Mouse (Mus musculus): ENCODE data around the gene Fryl. TPM values are rescaled to one million over a fixed set of nuclear protein-coding genes. Genes with fewer than 3 reads are reported as not detected.
A peak's percentile ranks its signal among the peaks of the same experiment; 100 is the strongest.
"Not testable (repeated sequence)": the region's sequence is repeated elsewhere in the genome, so short reads cannot be mapped to it uniquely, and the experiment has no call there.

The Fryl gene
- polyA plus RNA-seq, 1 experiment from 2014 or later, result 38.7 TPM

GRCm38 (mm10) chr5:73008230-73008629 lies 248.2 kb downstream of the Fryl start:
- H3K4me2 ChIP-seq; H3K36me3 ChIP-seq; H3K9ac ChIP-seq; H3K4me3 ChIP-seq; ATAC-seq (ENCODE audit: insufficient number of reproducible peaks, low FRiP score); H3K27ac ChIP-seq (ENCODE audit: poor library complexity, severe bottlenecking); H3K9me3 ChIP-seq (replicated peaks): not testable (repeated sequence)
- Histone ChIP-seq H3K4me1 (replicated peaks) (peaks cover 11% of the 10 kb centered on the region), H3K27me3 (replicated peaks) (peaks cover 71% of the 10 kb centered on the region)
- 29% methylated on average over 8 of the region's 8 CpGs for WGBS

GRCm38 (mm10) chr5:73007582-73007959 lies 248.8 kb downstream of the Fryl start:
- 39% methylated on average over 5 of the region's 5 CpGs for WGBS
- H3K4me3 ChIP-seq, result peak overlapping the region; percentile 49; the same call in 1 of the 2 replicates
- H3K9me3 ChIP-seq (replicated peaks), result no peaks in the 10 kb centered on the region
- H3K27me3 ChIP-seq (replicated peaks), result peaks cover 64% of the 10 kb centered on the region
- no peaks in the 10 kb centered on the region for H3K36me3 ChIP-seq
- ATAC-seq (ENCODE audit: insufficient number of reproducible peaks, low FRiP score), result no peak
- peaks cover 9% of the 10 kb centered on the region for H3K4me1 ChIP-seq (replicated peaks)
- peak overlapping the region; percentile 94 for H3K4me2 ChIP-seq
- no peak overlapping the region for H3K27ac ChIP-seq (ENCODE audit: poor library complexity, severe bottlenecking)
- H3K9ac ChIP-seq, result no peak overlapping the region

- peaks cover 60% of the 10 kb centered on the region for H3K27me3 ChIP-seq (replicated peaks)
- no peaks in the 10 kb centered on the region for H3K9me3 ChIP-seq (replicated peaks)
- 8% methylated on average over 65 of the region's 65 CpGs for WGBS
- H3K4me3 ChIP-seq, result peak within 1 kb of the TSS; percentile 49
- no peak within 1 kb of the TSS for H3K27ac ChIP-seq (ENCODE audit: poor library complexity, severe bottlenecking)
- H3K9ac ChIP-seq, result peak within 1 kb of the TSS; percentile 67
- H3K4me1 ChIP-seq (replicated peaks), result peaks cover 9% of the 10 kb centered on the region
- 0 out of 2 replicates have a peak, but pooled peaks have one; percentile 48 for ATAC-seq (ENCODE audit: insufficient number of reproducible peaks, low FRiP score)
- no peaks in the 10 kb centered on the region for H3K36me3 ChIP-seq
- peak within 1 kb of the TSS; percentile 94 for H3K4me2 ChIP-seq
Observed at GRCm38 (mm10) chr5:73006784-73007581, 249.4 kb downstream of the Fryl start, which contains the start of gene Slc10a4. Gene Slc10a4, plus strand, starts transcription at chr5:73006883.

- Histone ChIP-seq H3K4me1 (replicated peaks) (peaks cover 9% of the 10 kb centered on the region), H3K9me3 (replicated peaks) (no peaks in the 10 kb centered on the region), H3K27me3 (replicated peaks) (peaks cover 51% of the 10 kb centered on the region), H3K4me3 (no peak overlapping the region), H3K9ac (no peak overlapping the region), H3K27ac (ENCODE audit: poor library complexity, severe bottlenecking) (no peak overlapping the region), H3K36me3 (no peaks in the 10 kb centered on the region), H3K4me2 (no peak overlapping the region)
- ATAC-seq (ENCODE audit: insufficient number of reproducible peaks, low FRiP score), result no peak
- WGBS, result 89% methylated on average over 5 of the region's 5 CpGs
Observed at GRCm38 (mm10) chr5:73004046-73004445, 252.4 kb downstream of the Fryl start.

- not testable (repeated sequence) for H3K27ac ChIP-seq (ENCODE audit: poor library complexity, severe bottlenecking); H3K4me2 ChIP-seq; H3K4me1 ChIP-seq (replicated peaks); H3K27me3 ChIP-seq (replicated peaks); ATAC-seq (ENCODE audit: insufficient number of reproducible peaks, low FRiP score); H3K36me3 ChIP-seq; H3K4me3 ChIP-seq; H3K9me3 ChIP-seq (replicated peaks); H3K9ac ChIP-seq
- WGBS, result 89% methylated on average over 1 of the region's 1 CpGs
Observed at GRCm38 (mm10) chr5:72998546-72998945, 257.9 kb downstream of the Fryl start.

- WGBS, result 37% methylated on average over 10 of the region's 10 CpGs
- H3K9me3 ChIP-seq (replicated peaks), result no peaks in the 10 kb centered on the region
- no peak overlapping the region for H3K9ac ChIP-seq
- no peak for ATAC-seq (ENCODE audit: insufficient number of reproducible peaks, low FRiP score)
- H3K4me2 ChIP-seq, result peak overlapping the region; percentile 2; the same call in 1 of the 2 replicates
- peaks cover 1% of the 10 kb centered on the region for H3K4me1 ChIP-seq (replicated peaks)
- no peak overlapping the region for H3K27ac ChIP-seq (ENCODE audit: poor library complexity, severe bottlenecking)
- no peaks in the 10 kb centered on the region for H3K27me3 ChIP-seq (replicated peaks)
- no peaks in the 10 kb centered on the region for H3K36me3 ChIP-seq
- H3K4me3 ChIP-seq, result no peak overlapping the region
Observed at GRCm38 (mm10) chr5:72995379-72995778, 261.0 kb downstream of the Fryl start.

- no peaks in the 10 kb centered on the region for H3K27me3 ChIP-seq (replicated peaks)
- WGBS, result 66% methylated on average over 2 of the region's 2 CpGs
- H3K4me1 ChIP-seq (replicated peaks), result peaks cover 6% of the 10 kb centered on the region
- H3K36me3 ChIP-seq, result no peaks in the 10 kb centered on the region
- no peak overlapping the region for H3K4me2 ChIP-seq
- no peaks in the 10 kb centered on the region for H3K9me3 ChIP-seq (replicated peaks)
- no peak overlapping the region for H3K27ac ChIP-seq (ENCODE audit: poor library complexity, severe bottlenecking)
- H3K4me3 ChIP-seq, result no peak overlapping the region
- ATAC-seq (ENCODE audit: insufficient number of reproducible peaks, low FRiP score), result no peak
- H3K9ac ChIP-seq, result no peak overlapping the region
Observed at GRCm38 (mm10) chr5:72994928-72995327, 261.5 kb downstream of the Fryl start.

GRCm38 (mm10) chr5:72994424-72994823 lies 262.0 kb downstream of the Fryl start:
- H3K9me3 ChIP-seq (replicated peaks), result no peaks in the 10 kb centered on the region
- H3K27me3 ChIP-seq (replicated peaks), result no peaks in the 10 kb centered on the region
- ATAC-seq (ENCODE audit: insufficient number of reproducible peaks, low FRiP score), result no peak
- 76% methylated on average over 8 of the region's 8 CpGs for WGBS
- no peak overlapping the region for H3K9ac ChIP-seq
- H3K4me3 ChIP-seq, result no peak overlapping the region
- peaks cover 8% of the 10 kb centered on the region for H3K4me1 ChIP-seq (replicated peaks)
- no peak overlapping the region for H3K4me2 ChIP-seq
- H3K36me3 ChIP-seq, result no peaks in the 10 kb centered on the region
- H3K27ac ChIP-seq (ENCODE audit: poor library complexity, severe bottlenecking), result no peak overlapping the region

- Histone ChIP-seq H3K9ac (no peak overlapping the region), H3K27me3 (replicated peaks) (no peaks in the 10 kb centered on the region), H3K27ac (ENCODE audit: poor library complexity, severe bottlenecking) (no peak overlapping the region), H3K9me3 (replicated peaks) (no peaks in the 10 kb centered on the region), H3K4me2 (no peak overlapping the region), H3K36me3 (no peaks in the 10 kb centered on the region), H3K4me3 (no peak overlapping the region), H3K4me1 (replicated peaks) (peaks cover 8% of the 10 kb centered on the region)
- no peak for ATAC-seq (ENCODE audit: insufficient number of reproducible peaks, low FRiP score)
- WGBS, result 61% methylated on average over 1 of the region's 1 CpGs
Observed at GRCm38 (mm10) chr5:72992474-72992873, 263.9 kb downstream of the Fryl start.

- Histone ChIP-seq H3K4me1 (replicated peaks) (peaks cover 8% of the 10 kb centered on the region), H3K36me3 (no peaks in the 10 kb centered on the region), H3K9ac (no peak overlapping the region), H3K27me3 (replicated peaks) (no peaks in the 10 kb centered on the region), H3K4me3 (no peak overlapping the region), H3K4me2 (no peak overlapping the region), H3K9me3 (replicated peaks) (no peaks in the 10 kb centered on the region), H3K27ac (ENCODE audit: poor library complexity, severe bottlenecking) (no peak overlapping the region)
- ATAC-seq (ENCODE audit: insufficient number of reproducible peaks, low FRiP score), result no peak
- 72% methylated on average over 8 of the region's 8 CpGs for WGBS
Observed at GRCm38 (mm10) chr5:72989756-72990155, 266.7 kb downstream of the Fryl start.

GRCm38 (mm10) chr5:72987786-72988185 lies 268.6 kb downstream of the Fryl start:
- ATAC-seq (ENCODE audit: insufficient number of reproducible peaks, low FRiP score), result no peak
- Histone ChIP-seq H3K4me3 (no peak overlapping the region), H3K36me3 (no peaks in the 10 kb centered on the region), H3K4me1 (replicated peaks) (peaks cover 8% of the 10 kb centered on the region), H3K27ac (ENCODE audit: poor library complexity, severe bottlenecking) (no peak overlapping the region), H3K27me3 (replicated peaks) (no peaks in the 10 kb centered on the region), H3K9ac (no peak overlapping the region), H3K9me3 (replicated peaks) (no peaks in the 10 kb centered on the region), H3K4me2 (no peak overlapping the region)
- WGBS, result 78% methylated on average over 7 of the region's 7 CpGs

GRCm38 (mm10) chr5:72984091-72984490 lies 272.3 kb downstream of the Fryl start:
- Histone ChIP-seq H3K4me1 (replicated peaks) (no peaks in the 10 kb centered on the region), H3K27me3 (replicated peaks) (no peaks in the 10 kb centered on the region), H3K4me2 (no peak overlapping the region), H3K27ac (ENCODE audit: poor library complexity, severe bottlenecking) (no peak overlapping the region), H3K9ac (no peak overlapping the region), H3K9me3 (replicated peaks) (no peaks in the 10 kb centered on the region), H3K36me3 (peaks cover 19% of the 10 kb centered on the region), H3K4me3 (no peak overlapping the region)
- WGBS, result 15% methylated on average over 2 of the region's 2 CpGs
- ATAC-seq (ENCODE audit: insufficient number of reproducible peaks, low FRiP score), result no peak
